Comparison of ENCODE assay signal across 20 mouse cellular contexts in the genomic region with DNA sequence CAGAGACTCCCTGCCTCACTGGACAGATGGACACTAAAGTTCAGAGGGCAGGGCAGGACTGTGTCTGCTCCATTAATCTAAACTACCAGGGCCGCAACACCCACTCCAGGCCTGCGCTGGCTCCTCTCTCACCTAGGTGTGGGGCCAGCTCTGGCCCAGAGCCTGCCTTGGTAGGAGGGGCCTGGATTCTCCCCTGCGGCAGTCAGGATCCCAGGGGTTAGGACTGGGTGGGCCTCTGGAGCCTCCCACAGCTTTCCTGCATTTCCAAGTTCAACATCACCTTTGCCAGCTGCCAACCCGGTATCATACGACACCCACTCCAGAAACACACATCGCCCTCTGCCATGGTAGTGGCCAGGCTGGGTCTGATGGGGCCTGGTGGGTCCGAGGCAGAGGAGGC.
DNase-seq lines count a peak whose midpoint lies in the region; ATAC-seq and TF ChIP-seq lines count a peak whose summit lies in the region.
"Had no signal": no experiment of that assay in that cellular context is flagged by ENCODE, and none has a peak within 500 bp of the region (broad histone marks: within the 10 kb centered on the region; RNA-seq: fewer than 3 reads in every experiment).

No protein-coding gene starts in this region.

- ATAC-seq in forebrain, embryonic 15.5 days (replicated peaks): no peak
- ATAC-seq in hindbrain, embryonic 13.5 days (ENCODE audit: low FRiP score): no peak
- no peak for ATAC-seq in embryonic facial prominence, embryonic 15.5 days (ENCODE audit: insufficient number of reproducible peaks, low FRiP score, low TSS enrichment, low read depth)
- ATAC-seq: CD4-positive, CD25-positive, alpha-beta regulatory T cell, adult 4 months; hindbrain, postnatal 0 days; lung, postnatal 0 days had no signal

- no peaks in the 10 kb centered on the region for H3K9me3 ChIP-seq in forebrain, embryonic 10.5 days
- H3K9me3 ChIP-seq in forebrain, embryonic 15.5 days: no peaks in the 10 kb centered on the region
- H3K9me3 ChIP-seq in hindbrain, embryonic 10.5 days: no peaks in the 10 kb centered on the region
- no peaks in the 10 kb centered on the region for H3K9me3 ChIP-seq in hindbrain, embryonic 13.5 days
- H3K9me3 ChIP-seq in E14TG2a.4 (ENCODE audit: low read length): no peaks in the 10 kb centered on the region
- H3K9me3 ChIP-seq in embryonic facial prominence, embryonic 15.5 days (replicated peaks): no peaks in the 10 kb centered on the region
- H3K9me3 ChIP-seq: liver, embryonic 13.5 days; neural tube, embryonic 13.5 days; stomach, embryonic 15.5 days had no signal

- peaks cover 91% of the 10 kb centered on the region for H3K4me1 ChIP-seq in forebrain, embryonic 10.5 days
- peaks cover 35% of the 10 kb centered on the region for H3K4me1 ChIP-seq in forebrain, embryonic 15.5 days
- H3K4me1 ChIP-seq in hindbrain, embryonic 10.5 days (replicated peaks): peaks cover 87% of the 10 kb centered on the region
- H3K4me1 ChIP-seq in hindbrain, embryonic 13.5 days (replicated peaks): peaks cover 48% of the 10 kb centered on the region
- peaks cover 93% of the 10 kb centered on the region for H3K4me1 ChIP-seq in E14TG2a.4 (replicated peaks; ENCODE audit: low read depth, low read length)
- H3K4me1 ChIP-seq in embryonic facial prominence, embryonic 15.5 days: peaks cover 43% of the 10 kb centered on the region

- 85% methylated on average over 7 of the region's 7 CpGs for WGBS in forebrain, embryonic 10.5 days
- 83% methylated on average over 7 of the region's 7 CpGs for WGBS in forebrain, embryonic 15.5 days
- 75% methylated on average over 7 of the region's 7 CpGs for WGBS in hindbrain, embryonic 10.5 days
- WGBS in hindbrain, embryonic 13.5 days: 81% methylated on average over 7 of the region's 7 CpGs
- WGBS in embryonic facial prominence, embryonic 15.5 days: 65% methylated on average over 7 of the region's 7 CpGs

- H3K36me3 ChIP-seq in forebrain, embryonic 10.5 days (replicated peaks): no peaks in the 10 kb centered on the region
- no peaks in the 10 kb centered on the region for H3K36me3 ChIP-seq in forebrain, embryonic 15.5 days
- no peaks in the 10 kb centered on the region for H3K36me3 ChIP-seq in hindbrain, embryonic 10.5 days
- H3K36me3 ChIP-seq in hindbrain, embryonic 13.5 days: no peaks in the 10 kb centered on the region
- H3K36me3 ChIP-seq in E14TG2a.4 (ENCODE audit: insufficient read depth, low read length): no peaks in the 10 kb centered on the region
- no peaks in the 10 kb centered on the region for H3K36me3 ChIP-seq in embryonic facial prominence, embryonic 15.5 days
- H3K36me3 ChIP-seq: liver, embryonic 13.5 days; neural tube, embryonic 13.5 days; stomach, embryonic 15.5 days had no signal

- H3K27me3 ChIP-seq in forebrain, embryonic 10.5 days (ENCODE audit: poor library complexity, severe bottlenecking): peaks cover 69% of the 10 kb centered on the region
- no peaks in the 10 kb centered on the region for H3K27me3 ChIP-seq in forebrain, embryonic 15.5 days
- H3K27me3 ChIP-seq in hindbrain, embryonic 10.5 days (ENCODE audit: insufficient read depth, poor library complexity, severe bottlenecking): peaks cover 54% of the 10 kb centered on the region
- H3K27me3 ChIP-seq in hindbrain, embryonic 13.5 days: 0 out of 2 replicates have a peak, but pooled peaks cover 4% of the 10 kb centered on the region
- no peaks in the 10 kb centered on the region for H3K27me3 ChIP-seq in E14TG2a.4 (ENCODE audit: insufficient read depth, low read length)
- H3K27me3 ChIP-seq in embryonic facial prominence, embryonic 15.5 days: no peaks in the 10 kb centered on the region
- H3K27me3 ChIP-seq: neural tube, embryonic 13.5 days; stomach, embryonic 15.5 days had no signal

- H3K9ac ChIP-seq in forebrain, embryonic 15.5 days (replicated peaks): no peak overlapping the region
- no peak overlapping the region for H3K9ac ChIP-seq in hindbrain, embryonic 13.5 days
- H3K9ac ChIP-seq in embryonic facial prominence, embryonic 15.5 days: no peak overlapping the region
- H3K9ac ChIP-seq: liver, embryonic 13.5 days; neural tube, embryonic 13.5 days; stomach, embryonic 15.5 days had no signal

- no peak overlapping the region for H3K4me2 ChIP-seq in forebrain, embryonic 15.5 days (replicated peaks)
- H3K4me2 ChIP-seq in hindbrain, embryonic 13.5 days: no peak overlapping the region
- H3K4me2 ChIP-seq in embryonic facial prominence, embryonic 15.5 days (replicated peaks): no peak overlapping the region
- H3K4me2 ChIP-seq: liver, embryonic 13.5 days; neural tube, embryonic 13.5 days; stomach, embryonic 15.5 days had no signal

- H3K4me3 ChIP-seq in forebrain, embryonic 10.5 days: no peak overlapping the region
- H3K4me3 ChIP-seq in forebrain, embryonic 15.5 days: no peak overlapping the region
- no peak overlapping the region for H3K4me3 ChIP-seq in hindbrain, embryonic 10.5 days
- H3K4me3 ChIP-seq in hindbrain, embryonic 13.5 days: no peak overlapping the region
- H3K4me3 ChIP-seq in E14TG2a.4 (replicated peaks; ENCODE audit: low read length): peak overlapping the region; percentile 66
- no peak overlapping the region for H3K4me3 ChIP-seq in embryonic facial prominence, embryonic 15.5 days (replicated peaks)
- H3K4me3 ChIP-seq: liver, embryonic 13.5 days; neural tube, embryonic 13.5 days; stomach, embryonic 15.5 days had no signal

- TF ChIP-seq CTCF in E14TG2a.4 (conservative IDR thresholded peaks at IDR 0.05; ENCODE audit: low read length): no peak

- DNase-seq in forebrain, embryonic 10.5 days (ENCODE audit: extremely low spot score, low spot score): no peak
- no peak for DNase-seq in hindbrain, embryonic 10.5 days (ENCODE audit: low spot score)
- DNase-seq in adrenal gland, postnatal 10 days: no peak
- no peak for DNase-seq in kidney, postnatal 36 days
- DNase-seq: adrenal gland, adult 8-10 months; cerebellum, adult 11-12 months; gastrocnemius, postnatal 36 days; kidney, adult 2 months; kidney, postnatal 4 days; liver, embryonic 13.5 days; thymus, postnatal 36 days had no signal

- H3K27ac ChIP-seq in forebrain, embryonic 10.5 days: peak overlapping the region; percentile 64
- no peak overlapping the region for H3K27ac ChIP-seq in forebrain, embryonic 15.5 days (replicated peaks)
- peak overlapping the region; percentile 72 for H3K27ac ChIP-seq in hindbrain, embryonic 10.5 days
- H3K27ac ChIP-seq in hindbrain, embryonic 13.5 days: no peak overlapping the region
- H3K27ac ChIP-seq in embryonic facial prominence, embryonic 15.5 days (replicated peaks): 0 out of 2 replicates have a peak overlapping the region, but pooled peaks have one; percentile 18
- H3K27ac ChIP-seq: hindbrain, postnatal 0 days; liver, embryonic 13.5 days; neural tube, embryonic 13.5 days; stomach, embryonic 15.5 days had no signal

Comparison
In these comparisons a context has a peak if more than half of its experiments do, and no peak if none do; other contexts are left out.
1. H3K27ac ChIP-seq: peak in forebrain, embryonic 10.5 days (single experiment), hindbrain, embryonic 10.5 days (single experiment) and embryonic facial prominence, embryonic 15.5 days (single experiment); none in forebrain, embryonic 15.5 days (single experiment) and hindbrain, embryonic 13.5 days (single experiment).